Mouse (Mus musculus): Measurements from ENCODE around the gene Cmtm7. TPM values are rescaled to one million over a fixed set of nuclear protein-coding genes. Genes with fewer than 3 reads are reported as not detected.
A peak's percentile ranks its signal among the peaks of the same experiment; 100 is the strongest.
"Not testable (repeated sequence)": the region's sequence is repeated elsewhere in the genome, so short reads cannot be mapped to it uniquely, and the experiment has no call there.

Cmtm7 gene
- polyA plus RNA-seq, 1 experiment from 2014 or later: 103 TPM

DNA sequence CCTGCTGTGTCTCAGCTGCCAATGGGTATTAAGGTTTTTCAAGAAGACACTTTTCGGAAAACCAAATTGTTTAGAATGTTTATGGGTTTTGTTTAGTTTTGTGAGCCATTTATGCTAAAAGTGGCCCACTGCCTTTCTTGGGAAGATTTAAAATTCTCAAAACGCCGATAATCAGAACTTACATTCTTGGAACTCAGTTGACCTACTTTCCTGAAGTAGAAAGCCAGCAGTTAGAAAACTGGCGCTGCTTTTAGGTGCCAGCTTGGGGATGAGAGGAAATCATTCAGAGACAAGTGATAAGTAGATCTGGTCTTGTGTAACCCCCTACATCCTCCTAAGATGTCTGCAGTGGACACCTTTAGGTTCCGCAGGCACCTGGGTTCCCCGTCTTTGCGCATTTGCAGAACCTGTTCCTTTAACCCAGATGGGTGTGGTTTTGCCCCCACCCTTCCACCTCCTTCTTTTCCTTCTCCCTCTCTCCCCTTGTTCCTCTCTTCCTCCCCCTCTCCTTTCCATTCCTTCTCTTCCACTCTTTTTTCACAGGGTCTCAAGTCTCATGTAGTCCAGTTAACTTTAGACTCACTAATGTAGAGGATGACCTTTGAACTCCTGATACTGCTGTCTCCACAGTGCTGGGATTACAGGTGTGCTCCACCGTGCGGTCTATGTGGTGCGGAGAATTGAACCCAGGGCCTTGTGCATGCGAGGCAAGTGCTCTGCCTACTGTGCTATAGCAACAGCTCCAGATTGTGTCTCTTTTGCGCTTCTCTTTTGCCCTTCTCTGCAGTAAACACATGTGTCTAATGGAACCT, 49.6 kb downstream of the Cmtm7 start:
- peak overlapping the region; percentile 89 for H3K27ac ChIP-seq (replicated peaks; ENCODE audit: low read depth, low read length)
- H3K36me3 ChIP-seq (ENCODE audit: control insufficient read depth, insufficient read depth, low read length): no peaks in the 10 kb centered on the region
- H3K4me3 ChIP-seq (ENCODE audit: low read depth, low read length): peak overlapping the region; percentile 93
- 61% methylated on average over 12 of the region's 12 CpGs for WGBS
- H3K9ac ChIP-seq (ENCODE audit: low read depth, low read length): peak overlapping the region; percentile 88
- DNase-seq (ENCODE audit: low spot score): no peak
- H3K4me1 ChIP-seq (ENCODE audit: control insufficient read depth, insufficient read depth, low read length): peaks cover 19% of the 10 kb centered on the region
- H3K4me2 ChIP-seq (ENCODE audit: low read depth, low read length): peak overlapping the region; percentile 70
- H3K9me3 ChIP-seq (ENCODE audit: control insufficient read depth, low read length): no peaks in the 10 kb centered on the region
- no peaks in the 10 kb centered on the region for H3K27me3 ChIP-seq (replicated peaks; ENCODE audit: control insufficient read depth, insufficient read depth, low read length)
- no peak for ATAC-seq (ENCODE audit: low read depth)

GRCm38 (mm10) chr9:114731011-114731755, 50.5 kb downstream of the Cmtm7 start, which contains the start of gene Cmtm6:
TSS of gene Cmtm6 (plus strand) at chr9:114731116.
- peak within 1 kb of the TSS; percentile 89 for H3K27ac ChIP-seq (replicated peaks; ENCODE audit: low read depth, low read length)
- H3K36me3 ChIP-seq (ENCODE audit: control insufficient read depth, insufficient read depth, low read length): no peaks in the 10 kb centered on the region
- no peaks in the 10 kb centered on the region for H3K9me3 ChIP-seq (ENCODE audit: control insufficient read depth, low read length)
- H3K4me3 ChIP-seq (ENCODE audit: low read depth, low read length): peak within 1 kb of the TSS; percentile 93
- H3K4me2 ChIP-seq (ENCODE audit: low read depth, low read length): peak within 1 kb of the TSS; percentile 70
- H3K9ac ChIP-seq (ENCODE audit: low read depth, low read length): peak within 1 kb of the TSS; percentile 88
- DNase-seq (ENCODE audit: low spot score) (peak; percentile 98), ATAC-seq (ENCODE audit: low read depth) (peak; percentile 92)
- H3K27me3 ChIP-seq (replicated peaks; ENCODE audit: control insufficient read depth, insufficient read depth, low read length): no peaks in the 10 kb centered on the region
- under 1% methylated on average over 30 of the region's 53 CpGs for WGBS
- peaks cover 12% of the 10 kb centered on the region for H3K4me1 ChIP-seq (ENCODE audit: control insufficient read depth, insufficient read depth, low read length)

DNA sequence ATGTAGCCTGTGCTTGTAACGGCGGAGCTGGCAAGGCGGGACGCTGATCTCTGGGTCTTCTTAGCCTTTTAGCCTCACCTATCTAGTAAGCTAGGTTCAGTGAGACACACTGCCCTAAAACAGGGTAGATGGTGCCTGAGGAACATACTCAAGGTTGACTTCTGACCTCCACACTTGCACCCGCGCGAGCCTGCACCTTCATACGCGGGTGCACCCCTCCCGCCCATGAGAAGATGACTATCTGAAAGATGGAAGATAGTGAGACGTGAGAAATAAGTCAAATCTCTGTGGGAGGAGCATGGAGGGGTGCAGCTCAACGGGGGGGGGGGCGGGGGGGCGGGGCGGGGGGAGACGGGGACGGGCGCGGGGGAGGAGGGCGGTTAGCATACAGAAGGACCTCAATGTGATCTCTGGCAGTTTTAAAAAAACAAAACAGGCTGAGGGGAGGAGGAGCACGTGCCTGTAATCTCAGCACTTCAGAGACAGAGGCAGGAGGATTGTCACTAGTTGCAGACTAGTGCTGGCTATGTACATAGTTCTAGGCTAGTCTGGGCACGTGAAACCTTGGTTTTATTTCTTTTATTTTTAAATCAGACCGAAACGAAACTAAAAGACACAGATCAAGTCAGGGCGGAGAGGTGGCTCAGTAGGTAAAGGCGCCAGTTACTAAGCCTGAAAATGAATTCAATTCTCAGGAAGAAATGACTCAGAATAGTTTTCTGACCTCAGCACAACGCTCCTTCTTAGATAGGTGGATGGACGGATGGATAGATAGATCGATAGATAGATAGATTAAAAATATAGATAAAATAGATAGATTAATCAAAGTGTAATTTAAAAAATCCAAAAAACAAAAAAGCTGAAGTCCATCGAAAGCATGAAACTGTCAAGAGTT, 51.5 kb downstream of the Cmtm7 start:
- Histone ChIP-seq H3K9ac (ENCODE audit: low read depth, low read length) (peak overlapping the region; percentile 48; the same call in 1 of the 2 replicates), H3K9me3 (ENCODE audit: control insufficient read depth, low read length) (no peaks in the 10 kb centered on the region), H3K27me3 (replicated peaks; ENCODE audit: control insufficient read depth, insufficient read depth, low read length) (no peaks in the 10 kb centered on the region), H3K36me3 (ENCODE audit: control insufficient read depth, insufficient read depth, low read length) (peaks cover 5% of the 10 kb centered on the region; the same call in 1 of the 2 replicates), H3K4me2 (ENCODE audit: low read depth, low read length) (peak overlapping the region; percentile 70), H3K4me3 (ENCODE audit: low read depth, low read length) (peak overlapping the region; percentile 93), H3K4me1 (ENCODE audit: control insufficient read depth, insufficient read depth, low read length) (peaks cover 12% of the 10 kb centered on the region), H3K27ac (replicated peaks; ENCODE audit: low read depth, low read length) (no peak overlapping the region)
- ATAC-seq (ENCODE audit: low read depth): peak; percentile 3; the same call in 1 of the 2 replicates
- 42% methylated on average over 28 of the region's 30 CpGs for WGBS
- DNase-seq (ENCODE audit: low spot score): peak; percentile 25

- H3K27me3 ChIP-seq (replicated peaks; ENCODE audit: control insufficient read depth, insufficient read depth, low read length); DNase-seq (ENCODE audit: low spot score); ATAC-seq (ENCODE audit: low read depth); H3K27ac ChIP-seq (replicated peaks; ENCODE audit: low read depth, low read length); H3K4me2 ChIP-seq (ENCODE audit: low read depth, low read length); H3K9me3 ChIP-seq (ENCODE audit: control insufficient read depth, low read length); H3K9ac ChIP-seq (ENCODE audit: low read depth, low read length); H3K4me3 ChIP-seq (ENCODE audit: low read depth, low read length): not testable (repeated sequence)
- Histone ChIP-seq H3K36me3 (ENCODE audit: control insufficient read depth, insufficient read depth, low read length) (peaks cover 21% of the 10 kb centered on the region), H3K4me1 (ENCODE audit: control insufficient read depth, insufficient read depth, low read length) (peaks cover 12% of the 10 kb centered on the region)
- WGBS: 64% methylated on average over 2 of the region's 2 CpGs
These were observed 53.2 kb downstream of the Cmtm7 start for GRCm38 (mm10) chr9:114728432-114728831.

DNA sequence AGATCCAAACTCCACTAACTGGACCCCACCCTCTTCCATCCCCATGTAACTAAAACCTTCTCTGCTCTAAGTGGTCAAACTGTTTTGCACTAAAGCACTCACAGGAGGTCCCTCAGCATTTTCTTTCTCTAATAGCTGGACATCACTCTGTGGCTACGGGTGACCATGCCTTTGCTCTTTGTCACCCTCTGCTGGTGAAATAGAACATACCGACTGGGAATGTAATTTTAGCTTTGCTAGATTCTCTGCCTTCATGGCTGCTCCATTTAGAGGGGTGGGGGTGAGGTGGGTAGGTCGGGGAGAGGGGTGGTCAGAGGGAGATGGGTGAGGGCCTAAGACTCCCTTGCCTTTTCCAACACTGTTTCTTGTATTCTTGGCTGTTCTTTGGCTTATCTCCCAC, 54.3 kb downstream of the Cmtm7 start:
- Histone ChIP-seq H3K4me2 (ENCODE audit: low read depth, low read length) (no peak overlapping the region), H3K36me3 (ENCODE audit: control insufficient read depth, insufficient read depth, low read length) (peaks cover 33% of the 10 kb centered on the region), H3K4me3 (ENCODE audit: low read depth, low read length) (no peak overlapping the region), H3K27me3 (replicated peaks; ENCODE audit: control insufficient read depth, insufficient read depth, low read length) (no peaks in the 10 kb centered on the region), H3K27ac (replicated peaks; ENCODE audit: low read depth, low read length) (no peak overlapping the region), H3K9me3 (ENCODE audit: control insufficient read depth, low read length) (no peaks in the 10 kb centered on the region), H3K4me1 (ENCODE audit: control insufficient read depth, insufficient read depth, low read length) (peaks cover 6% of the 10 kb centered on the region), H3K9ac (ENCODE audit: low read depth, low read length) (no peak overlapping the region)
- DNase-seq (ENCODE audit: low spot score) (peak; percentile 59), ATAC-seq (ENCODE audit: low read depth) (no peak)
- WGBS: 5% methylated on average over 3 of the region's 3 CpGs

DNA sequence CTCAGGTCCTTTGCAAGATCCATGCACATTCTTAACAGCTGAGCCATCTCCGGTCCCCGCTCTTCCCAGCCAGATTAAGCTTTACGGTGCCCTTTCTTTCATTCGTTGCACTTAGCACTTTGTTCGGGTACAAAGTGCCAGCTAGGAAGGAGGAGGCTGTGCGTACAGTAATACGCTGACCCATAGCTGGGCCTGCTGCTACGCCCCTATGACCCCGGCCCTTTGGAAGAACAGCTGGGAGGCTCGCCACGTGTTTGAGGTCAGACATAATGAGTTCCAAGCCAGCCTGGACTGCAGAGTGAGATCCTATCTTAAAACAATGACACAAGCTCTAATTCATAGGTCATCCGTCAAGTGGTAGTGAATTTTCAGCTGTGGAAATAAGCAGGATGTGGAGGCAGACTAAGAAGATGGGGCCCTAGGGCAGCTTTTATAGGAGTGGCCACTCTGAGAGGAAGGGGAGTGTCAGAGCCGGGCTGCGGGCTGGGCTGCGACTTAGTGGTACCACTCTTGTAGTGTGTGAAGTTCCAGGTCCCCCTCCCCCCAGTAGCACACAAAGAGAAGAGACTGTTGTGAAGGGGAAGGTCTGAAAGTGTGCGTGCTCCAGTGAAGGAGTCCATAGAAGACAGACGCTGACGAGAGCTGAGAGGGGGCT, 64.9 kb downstream of the Cmtm7 start:
- Histone ChIP-seq H3K4me1 (ENCODE audit: control insufficient read depth, insufficient read depth, low read length) (no peaks in the 10 kb centered on the region), H3K4me3 (ENCODE audit: low read depth, low read length) (no peak overlapping the region), H3K36me3 (ENCODE audit: control insufficient read depth, insufficient read depth, low read length) (peaks cover 94% of the 10 kb centered on the region), H3K9ac (ENCODE audit: low read depth, low read length) (no peak overlapping the region), H3K27me3 (replicated peaks; ENCODE audit: control insufficient read depth, insufficient read depth, low read length) (no peaks in the 10 kb centered on the region), H3K27ac (replicated peaks; ENCODE audit: low read depth, low read length) (no peak overlapping the region), H3K4me2 (ENCODE audit: low read depth, low read length) (no peak overlapping the region), H3K9me3 (ENCODE audit: control insufficient read depth, low read length) (no peaks in the 10 kb centered on the region)
- WGBS: 51% methylated on average over 18 of the region's 18 CpGs
- DNase-seq (ENCODE audit: low spot score) (no peak), ATAC-seq (ENCODE audit: low read depth) (0 out of 2 replicates have a peak, but pooled peaks have one; percentile 33)

DNA sequence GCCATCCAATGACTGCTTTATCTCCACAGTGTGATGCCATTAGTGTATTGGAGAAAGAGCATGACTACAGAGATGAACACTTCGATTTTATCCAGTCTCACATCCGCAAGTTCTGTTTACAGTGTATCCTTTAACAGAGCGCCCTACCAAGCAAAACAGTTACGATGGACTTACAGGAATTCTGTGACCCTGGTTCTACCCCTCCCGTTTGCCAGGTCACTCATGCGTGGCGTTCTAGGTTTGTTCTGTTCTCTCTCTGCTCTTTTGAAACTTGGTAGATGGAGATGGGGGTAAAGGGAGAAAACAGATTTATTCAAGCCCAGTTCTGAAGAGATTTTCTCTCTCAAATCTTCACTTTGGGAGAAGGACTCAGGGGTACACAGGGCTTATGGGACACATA, 68.2 kb downstream of the Cmtm7 start:
- ATAC-seq (ENCODE audit: low read depth) (no peak), DNase-seq (ENCODE audit: low spot score) (no peak)
- H3K27ac ChIP-seq (replicated peaks; ENCODE audit: low read depth, low read length): no peak overlapping the region
- WGBS: 88% methylated on average over 7 of the region's 7 CpGs
- H3K9me3 ChIP-seq (ENCODE audit: control insufficient read depth, low read length): no peaks in the 10 kb centered on the region
- no peak overlapping the region for H3K4me3 ChIP-seq (ENCODE audit: low read depth, low read length)
- H3K27me3 ChIP-seq (replicated peaks; ENCODE audit: control insufficient read depth, insufficient read depth, low read length): no peaks in the 10 kb centered on the region
- peaks cover 84% of the 10 kb centered on the region for H3K36me3 ChIP-seq (ENCODE audit: control insufficient read depth, insufficient read depth, low read length)
- no peaks in the 10 kb centered on the region for H3K4me1 ChIP-seq (ENCODE audit: control insufficient read depth, insufficient read depth, low read length)
- H3K4me2 ChIP-seq (ENCODE audit: low read depth, low read length): no peak overlapping the region
- H3K9ac ChIP-seq (ENCODE audit: low read depth, low read length): no peak overlapping the region

DNA sequence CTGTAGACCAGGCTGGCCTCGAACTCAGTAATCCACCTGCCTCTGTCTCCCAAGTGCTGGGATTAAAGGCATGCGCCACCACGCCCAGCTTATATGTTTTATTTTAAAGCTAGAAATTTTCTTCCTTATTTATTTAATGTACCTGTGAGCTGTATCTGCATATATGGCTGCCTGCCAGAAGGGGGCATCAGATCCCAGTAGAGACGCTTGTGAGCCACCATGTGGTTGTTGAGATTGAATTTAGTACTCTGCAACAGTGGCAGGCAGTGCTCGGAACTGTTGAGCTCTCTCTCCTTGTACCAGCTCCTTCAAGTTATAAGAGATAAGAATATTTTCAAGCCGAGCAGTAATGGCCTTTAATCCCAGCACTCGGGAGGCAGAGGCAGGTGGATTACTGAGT, 71.3 kb downstream of the Cmtm7 start:
- H3K4me2 ChIP-seq (ENCODE audit: low read depth, low read length): no peak overlapping the region
- peak; percentile 35 for DNase-seq (ENCODE audit: low spot score)
- ATAC-seq (ENCODE audit: low read depth): no peak
- peaks cover 82% of the 10 kb centered on the region for H3K36me3 ChIP-seq (ENCODE audit: control insufficient read depth, insufficient read depth, low read length)
- H3K27me3 ChIP-seq (replicated peaks; ENCODE audit: control insufficient read depth, insufficient read depth, low read length): no peaks in the 10 kb centered on the region
- H3K4me1 ChIP-seq (ENCODE audit: control insufficient read depth, insufficient read depth, low read length): no peaks in the 10 kb centered on the region
- no peaks in the 10 kb centered on the region for H3K9me3 ChIP-seq (ENCODE audit: control insufficient read depth, low read length)
- H3K4me3 ChIP-seq (ENCODE audit: low read depth, low read length): no peak overlapping the region
- 77% methylated on average over 7 of the region's 7 CpGs for WGBS
- no peak overlapping the region for H3K27ac ChIP-seq (replicated peaks; ENCODE audit: low read depth, low read length)
- H3K9ac ChIP-seq (ENCODE audit: low read depth, low read length): no peak overlapping the region
